Mouse (Mus musculus): Measurements from ENCODE around the gene Sema4g.

Gene Sema4g

GRCm38 (mm10) chr19:44988831-44989566 lies at the start of gene Sema4g:
Gene Sema4g (plus strand): TSS chr19:44989101.
- no peaks in the 10 kb centered on the region for H3K36me3 ChIP-seq (ENCODE audit: control insufficient read depth, insufficient read depth, low read length, poor library complexity, severe bottlenecking)
- peak; percentile 40 for DNase-seq (ENCODE audit: low read depth, low spot score)
- H3K27me3 ChIP-seq (ENCODE audit: control insufficient read depth, insufficient read depth, low read length, poor library complexity, severe bottlenecking), result no peaks in the 10 kb centered on the region

- H3K27me3 ChIP-seq (ENCODE audit: control insufficient read depth, insufficient read depth, low read length, poor library complexity, severe bottlenecking), result no peaks in the 10 kb centered on the region
- no peak for DNase-seq (ENCODE audit: low read depth, low spot score)
Measured at GRCm38 (mm10) chr19:44959633-44960032, 29.3 kb upstream of the Sema4g start.

GRCm38 (mm10) chr19:44965978-44966377 lies 22.9 kb upstream of the Sema4g start:
- Histone ChIP-seq H3K27me3 (ENCODE audit: control insufficient read depth, insufficient read depth, low read length, poor library complexity, severe bottlenecking) (no peaks in the 10 kb centered on the region), H3K36me3 (ENCODE audit: control insufficient read depth, insufficient read depth, low read length, poor library complexity, severe bottlenecking) (peaks cover 14% of the 10 kb centered on the region)
- DNase-seq (ENCODE audit: low read depth, low spot score), result no peak

More at GRCm38 (mm10) chr19:44959633-44960032, 29.3 kb upstream of the Sema4g start:
- peaks cover 5% of the 10 kb centered on the region; the same call in 1 of the 2 replicates for H3K36me3 ChIP-seq (ENCODE audit: control insufficient read depth, insufficient read depth, low read length, poor library complexity, severe bottlenecking)

- Histone ChIP-seq H3K36me3 (ENCODE audit: control insufficient read depth, insufficient read depth, low read length, poor library complexity, severe bottlenecking) (peaks cover 15% of the 10 kb centered on the region), H3K27me3 (ENCODE audit: control insufficient read depth, insufficient read depth, low read length, poor library complexity, severe bottlenecking) (no peaks in the 10 kb centered on the region)
- DNase-seq (ENCODE audit: low read depth, low spot score), result no peak
Measured at GRCm38 (mm10) chr19:44968329-44968728, 20.6 kb upstream of the Sema4g start.

GRCm38 (mm10) chr19:44976636-44977035 lies 12.3 kb upstream of the Sema4g start:
- no peaks in the 10 kb centered on the region for H3K27me3 ChIP-seq (ENCODE audit: control insufficient read depth, insufficient read depth, low read length, poor library complexity, severe bottlenecking)
- no peak for DNase-seq (ENCODE audit: low read depth, low spot score)
- peaks cover 18% of the 10 kb centered on the region for H3K36me3 ChIP-seq (ENCODE audit: control insufficient read depth, insufficient read depth, low read length, poor library complexity, severe bottlenecking)

GRCm38 (mm10) chr19:44977148-44977547 lies 11.8 kb upstream of the Sema4g start:
- no peak for DNase-seq (ENCODE audit: low read depth, low spot score)
- Histone ChIP-seq H3K27me3 (ENCODE audit: control insufficient read depth, insufficient read depth, low read length, poor library complexity, severe bottlenecking) (no peaks in the 10 kb centered on the region), H3K36me3 (ENCODE audit: control insufficient read depth, insufficient read depth, low read length, poor library complexity, severe bottlenecking) (peaks cover 18% of the 10 kb centered on the region)

- Histone ChIP-seq H3K27me3 (ENCODE audit: control insufficient read depth, insufficient read depth, low read length, poor library complexity, severe bottlenecking) (no peaks in the 10 kb centered on the region), H3K36me3 (ENCODE audit: control insufficient read depth, insufficient read depth, low read length, poor library complexity, severe bottlenecking) (peaks cover 14% of the 10 kb centered on the region; the same call in 1 of the 2 replicates)
- DNase-seq (ENCODE audit: low read depth, low spot score), result no peak
Measured at GRCm38 (mm10) chr19:44980787-44981186, 8.1 kb upstream of the Sema4g start.

- DNase-seq (ENCODE audit: low read depth, low spot score), result no peak
- Histone ChIP-seq H3K27me3 (ENCODE audit: control insufficient read depth, insufficient read depth, low read length, poor library complexity, severe bottlenecking) (no peaks in the 10 kb centered on the region), H3K36me3 (ENCODE audit: control insufficient read depth, insufficient read depth, low read length, poor library complexity, severe bottlenecking) (peaks cover 11% of the 10 kb centered on the region; the same call in 1 of the 2 replicates)
Measured at GRCm38 (mm10) chr19:44982477-44983115, 6.3 kb upstream of the Sema4g start.

GRCm38 (mm10) chr19:44983366-44983765 lies 5.5 kb upstream of the Sema4g start:
- no peak for DNase-seq (ENCODE audit: low read depth, low spot score)
- Histone ChIP-seq H3K36me3 (ENCODE audit: control insufficient read depth, insufficient read depth, low read length, poor library complexity, severe bottlenecking) (peaks cover 7% of the 10 kb centered on the region; the same call in 1 of the 2 replicates), H3K27me3 (ENCODE audit: control insufficient read depth, insufficient read depth, low read length, poor library complexity, severe bottlenecking) (no peaks in the 10 kb centered on the region)

- Histone ChIP-seq H3K36me3 (ENCODE audit: control insufficient read depth, insufficient read depth, low read length, poor library complexity, severe bottlenecking) (0 out of 2 replicates have a peak, but pooled peaks cover 3% of the 10 kb centered on the region), H3K27me3 (ENCODE audit: control insufficient read depth, insufficient read depth, low read length, poor library complexity, severe bottlenecking) (no peaks in the 10 kb centered on the region)
- DNase-seq (ENCODE audit: low read depth, low spot score), result no peak
Measured at GRCm38 (mm10) chr19:44984420-44984819, 4.5 kb upstream of the Sema4g start.

- H3K27me3 ChIP-seq (ENCODE audit: control insufficient read depth, insufficient read depth, low read length, poor library complexity, severe bottlenecking), result no peaks in the 10 kb centered on the region
- no peak for DNase-seq (ENCODE audit: low read depth, low spot score)
- H3K36me3 ChIP-seq (ENCODE audit: control insufficient read depth, insufficient read depth, low read length, poor library complexity, severe bottlenecking), result 0 out of 2 replicates have a peak, but pooled peaks cover 3% of the 10 kb centered on the region
Measured at GRCm38 (mm10) chr19:44985159-44985988, 3.5 kb upstream of the Sema4g start.

GRCm38 (mm10) chr19:44987004-44987403 lies 1.9 kb upstream of the Sema4g start:
- no peak for DNase-seq (ENCODE audit: low read depth, low spot score)
- no peaks in the 10 kb centered on the region for H3K27me3 ChIP-seq (ENCODE audit: control insufficient read depth, insufficient read depth, low read length, poor library complexity, severe bottlenecking)
- no peaks in the 10 kb centered on the region for H3K36me3 ChIP-seq (ENCODE audit: control insufficient read depth, insufficient read depth, low read length, poor library complexity, severe bottlenecking)

GRCm38 (mm10) chr19:44987851-44988250 lies 1.1 kb upstream of the Sema4g start:
- H3K27me3 ChIP-seq (ENCODE audit: control insufficient read depth, insufficient read depth, low read length, poor library complexity, severe bottlenecking), result no peaks in the 10 kb centered on the region
- DNase-seq (ENCODE audit: low read depth, low spot score), result no peak

GRCm38 (mm10) chr19:44988321-44988720 lies 580 bp upstream of the Sema4g start:
- H3K27me3 ChIP-seq (ENCODE audit: control insufficient read depth, insufficient read depth, low read length, poor library complexity, severe bottlenecking), result no peaks in the 10 kb centered on the region
- no peak for DNase-seq (ENCODE audit: low read depth, low spot score)
- no peaks in the 10 kb centered on the region for H3K36me3 ChIP-seq (ENCODE audit: control insufficient read depth, insufficient read depth, low read length, poor library complexity, severe bottlenecking)

More at GRCm38 (mm10) chr19:44987851-44988250, 1.1 kb upstream of the Sema4g start:
- no peaks in the 10 kb centered on the region for H3K36me3 ChIP-seq (ENCODE audit: control insufficient read depth, insufficient read depth, low read length, poor library complexity, severe bottlenecking)

Data from splenic B cell, adult 2 months (primary cell).